ENCODE assay signal across 29 mouse cellular contexts in genomic region chr17:56999414-56999813, GRCm38 (mm10). TPM values are rescaled to one million over a fixed set of nuclear protein-coding genes. Genes with fewer than 3 reads are reported as not detected.
DNase-seq lines count a peak whose midpoint lies in the region.
"Had no signal": no experiment of that assay in that cellular context is flagged by ENCODE, and none has a peak within 500 bp of the region (broad histone marks: within the 10 kb centered on the region; RNA-seq: fewer than 3 reads in every experiment).

No protein-coding gene starts in this region.

- 92% methylated on average over 9 of the region's 9 CpGs for WGBS in limb, embryonic 10.5 days

- H3K9me3 ChIP-seq in limb, embryonic 10.5 days (replicated peaks), result no peaks in the 10 kb centered on the region
- H3K9me3 ChIP-seq: embryonic facial prominence, embryonic 15.5 days; forebrain, embryonic 10.5 days; heart, embryonic 10.5 days; hindbrain, embryonic 13.5 days had no signal

- H3K36me3 ChIP-seq in limb, embryonic 10.5 days, result peaks cover 83% of the 10 kb centered on the region

- no peak overlapping the region for H3K27ac ChIP-seq in limb, embryonic 10.5 days
- H3K27ac ChIP-seq: embryonic facial prominence, embryonic 15.5 days; forebrain, embryonic 10.5 days; gastrocnemius, adult 2 months; heart, embryonic 10.5 days; hindbrain, embryonic 13.5 days; hindbrain, postnatal 0 days had no signal

- H3K4me1 ChIP-seq in limb, embryonic 10.5 days, result peaks cover 10% of the 10 kb centered on the region

- H3K4me3 ChIP-seq in limb, embryonic 10.5 days, result no peak overlapping the region
- H3K4me3 ChIP-seq: embryonic facial prominence, embryonic 15.5 days; erythroblast, embryonic 14.5 days; forebrain, embryonic 10.5 days; gastrocnemius, adult 2 months; heart, embryonic 10.5 days; hindbrain, embryonic 13.5 days had no signal

- DNase-seq in adrenal gland, adult (ENCODE audit: inconsistent age in 2 of 2, low spot score in 1 of 2), result peak; percentile 70 to 87
- DNase-seq in adrenal gland, postnatal 4 days (ENCODE audit: low spot score in 2 of 2), result no peak
- peak; percentile 22 for DNase-seq in cerebellum, adult 9-10 months
- DNase-seq in cerebellum, postnatal 10 days, result no peak
- peak; percentile 52 for DNase-seq in ovary, adult 18-20 months (ENCODE audit: low spot score)
- DNase-seq in ovary, postnatal 10 days (ENCODE audit: low spot score), result no peak
- peak; percentile 63 to 66 for DNase-seq in adrenal gland, postnatal 36 days
- DNase-seq in limb, embryonic 10.5 days (ENCODE audit: low spot score), result no peak
- DNase-seq: B cell, adult 2 months; cerebellum, adult 2 months; cerebellum, postnatal 36 days; gastrocnemius, adult 2 months; gastrocnemius, postnatal 25 days; heart, postnatal 10 days; kidney, adult 11 months had no signal

- H3K27me3 ChIP-seq in limb, embryonic 10.5 days (ENCODE audit: low read depth, poor library complexity, severe bottlenecking), result no peaks in the 10 kb centered on the region
- H3K27me3 ChIP-seq: embryonic facial prominence, embryonic 15.5 days; hindbrain, embryonic 13.5 days; Patski had no signal

RNA-seq across cellular contexts. Expression of gene Pspn, which starts 0.4 kb away (rescaled TPM):
- total RNA-seq in adrenal gland, postnatal 4 days (2021), result 1 to 10 TPM in 1 of 2 experiments, not detected in 1; 1.8 TPM
- total RNA-seq in adrenal gland, postnatal 36 days (2021), result 1 to 10 TPM in 1 of 2 experiments, under 1 TPM in 1; 0.76 to 2.7 TPM
- not detected in 2 replicates for polyA plus RNA-seq in limb, embryonic 10.5 days (2016; fragmentation: Nextera tagmentation; extraction: Ambion mirVana)
- total RNA-seq: gastrocnemius, adult 2 months; gastrocnemius, postnatal 25 days; granulocyte monocyte progenitor cell, adult 5-6 weeks; heart, postnatal 10 days; hematopoietic stem cell, adult 5-6 weeks; hindbrain, postnatal 0 days had no signal
- polyA plus RNA-seq: activated CD4-positive, CD25-positive, alpha-beta regulatory T cell, adult 4 months; CD4-positive, CD25-positive, alpha-beta regulatory T cell, adult 4 months; cerebellum, adult 2 months; embryonic facial prominence, embryonic 11.5 days; embryonic facial prominence, embryonic 15.5 days; erythroblast, embryonic 14.5 days; heart, embryonic 14.5 days; hindbrain, postnatal 0 days; intestine, embryonic 14.5 days had no signal

RNA-seq across cellular contexts. Expression of gene Alkbh7, which starts 2.3 kb away (rescaled TPM):
- total RNA-seq in adrenal gland, postnatal 4 days (2021), result 10 to 100 TPM; 63.6 to 63.7 TPM
- 10 to 100 TPM; 50.3 to 83.8 TPM for total RNA-seq in adrenal gland, postnatal 36 days (2021)
- polyA plus RNA-seq in limb, embryonic 10.5 days (2016; fragmentation: Nextera tagmentation; extraction: Ambion mirVana), result 44.2 and 44.9 TPM in 2 replicates

RNA-seq across cellular contexts. Expression of gene Clpp, which starts 9.3 kb away (rescaled TPM):
- 10 to 100 TPM; 79.6 to 82.7 TPM for total RNA-seq in adrenal gland, postnatal 4 days (2021)
- total RNA-seq in adrenal gland, postnatal 36 days (2021), result 100 to 1,000 TPM; 110 to 114 TPM
- 189 and 200 TPM in 2 replicates for polyA plus RNA-seq in limb, embryonic 10.5 days (2016; fragmentation: Nextera tagmentation; extraction: Ambion mirVana)

RNA-seq across cellular contexts. Expression of gene Gtf2f1, which starts 11.7 kb away (rescaled TPM):
- total RNA-seq in adrenal gland, postnatal 4 days (2021), result 10 to 100 TPM; 55.7 to 58.6 TPM
- total RNA-seq in adrenal gland, postnatal 36 days (2021), result 10 to 100 TPM; 44.3 to 65.3 TPM
- polyA plus RNA-seq in limb, embryonic 10.5 days (2016; fragmentation: Nextera tagmentation; extraction: Ambion mirVana), result 76.4 and 80.8 TPM in 2 replicates

RNA-seq across cellular contexts. Expression of gene Gm17949, which starts 11.9 kb away (rescaled TPM):
- total RNA-seq in adrenal gland, postnatal 4 days (2021), result under 1 TPM; 0.25 to 0.45 TPM
- total RNA-seq in adrenal gland, postnatal 36 days (2021), result not detected
- polyA plus RNA-seq in limb, embryonic 10.5 days (2016; fragmentation: Nextera tagmentation; extraction: Ambion mirVana), result 0.20 and 0.45 TPM in 2 replicates
- total RNA-seq: gastrocnemius, adult 2 months; gastrocnemius, postnatal 25 days; granulocyte monocyte progenitor cell, adult 5-6 weeks; heart, postnatal 10 days; hematopoietic stem cell, adult 5-6 weeks; hindbrain, postnatal 0 days had no signal
- polyA plus RNA-seq: embryonic facial prominence, embryonic 11.5 days; erythroblast, embryonic 14.5 days; Patski had no signal

Comparison
In these comparisons a context has a peak if more than half of its experiments do, and no peak if none do; other contexts are left out.
1. DNase-seq: peak in adrenal gland, adult (2 of 2), cerebellum, adult 9-10 months (single experiment), ovary, adult 18-20 months (single experiment) and adrenal gland, postnatal 36 days (2 of 2); none in adrenal gland, postnatal 4 days (0 of 2), cerebellum, postnatal 10 days (0 of 2), ovary, postnatal 10 days (single experiment) and limb, embryonic 10.5 days (single experiment).